Mouse (Mus musculus) myocyte (in vitro differentiated cells): ENCODE measurements around the gene Myo1d. TPM values are rescaled to one million over a fixed set of nuclear protein-coding genes. Genes with fewer than 3 reads are reported as not detected.

Experiments used
- H3K27me3 ChIP-seq: one replicate; pipeline ENCODE4 v1.6.1; 2011; ENCODE audit not compliant: control insufficient read depth, insufficient read depth, insufficient read length
- H3K36me3 ChIP-seq: one replicate; pipeline ENCODE4 v1.6.1; 2011; ENCODE audit not compliant: control insufficient read depth, insufficient read depth
- H3K4me2 ChIP-seq: one replicate; pipeline ENCODE4 v1.6.1; 2011; ENCODE audit warnings: low read depth, control low read depth
- H3K4me3 ChIP-seq: one replicate; pipeline ENCODE4 v1.5.1; 2011; ENCODE audit warnings: mild to moderate bottlenecking, control low read depth, moderate library complexity
- H3K79me2 ChIP-seq: one replicate; pipeline ENCODE4 v1.6.1; 2011; ENCODE audit not compliant: control insufficient read depth, insufficient read depth
- H3ac ChIP-seq: one replicate; pipeline ENCODE4 v1.6.1; 2011; ENCODE audit not compliant: control insufficient read depth, insufficient read length
- CEBPB ChIP-seq: IDR thresholded peaks from 2 replicates; pipeline ENCODE4 v1.6.1; 2011; ENCODE audit warnings: mild to moderate bottlenecking, moderate library complexity; ENCODE audit not compliant: poor library complexity, insufficient read depth, severe bottlenecking
- E2F4 ChIP-seq: IDR thresholded peaks from one replicate; pipeline ENCODE4 v1.6.1; 2011; ENCODE audit warnings: mild to moderate bottlenecking, control low read depth, moderate library complexity; ENCODE audit not compliant: insufficient read depth
- MAX ChIP-seq: IDR thresholded peaks from one replicate; pipeline ENCODE4 v1.6.1; 2011; ENCODE audit warnings: low read depth, mild to moderate bottlenecking, control low read depth
- MYOD1 ChIP-seq, 3 experiments: IDR thresholded peaks; one replicate each; pipeline ENCODE4 v1.6.1; 2011; ENCODE audit warnings: control low read depth in 2 of 3, low read depth in 2 of 3, mild to moderate bottlenecking in 2 of 3, moderate library complexity in 1 of 3; ENCODE audit not compliant: insufficient read length in 2 of 3, control insufficient read depth in 1 of 3
- MYOG ChIP-seq, 3 experiments: IDR thresholded peaks; one replicate each; pipeline ENCODE4 v1.6.1; 2011; ENCODE audit warnings: control low read depth in 2 of 3, low read depth in 2 of 3, mild to moderate bottlenecking in 2 of 3; ENCODE audit not compliant: insufficient read length in 2 of 3, control insufficient read depth in 1 of 3, insufficient read depth in 1 of 3
- POLR2A ChIP-seq: IDR thresholded peaks from one replicate; pipeline ENCODE4 v1.6.1; 2011; ENCODE audit warnings: low read depth, mild to moderate bottlenecking, control low read depth, moderate library complexity; ENCODE audit not compliant: insufficient read length
- POLR2AphosphoS2 ChIP-seq: IDR thresholded peaks from one replicate; pipeline ENCODE4 v1.6.1; 2011; ENCODE audit warnings: low read depth, control low read depth; ENCODE audit not compliant: insufficient read length
- REST ChIP-seq: IDR thresholded peaks from one replicate; pipeline ENCODE4 v1.6.1; 2011; ENCODE audit warnings: mild to moderate bottlenecking, control low read depth, moderate library complexity; ENCODE audit not compliant: insufficient read depth, insufficient read length
- SRF ChIP-seq: IDR thresholded peaks from one replicate; pipeline ENCODE4 v1.6.1; 2011; ENCODE audit warnings: low read depth; ENCODE audit not compliant: control insufficient read depth, insufficient read length
- TCF12 ChIP-seq: IDR thresholded peaks from one replicate; pipeline ENCODE4 v1.6.1; 2011; ENCODE audit warnings: mild to moderate bottlenecking, control low read depth; ENCODE audit not compliant: poor library complexity, insufficient read depth, severe bottlenecking
- TCF3 ChIP-seq: IDR thresholded peaks from one replicate; pipeline ENCODE4 v1.6.1; 2011; ENCODE audit warnings: low read depth, control low read depth; ENCODE audit not compliant: insufficient read length
- USF1 ChIP-seq: IDR thresholded peaks from one replicate; pipeline ENCODE4 v1.6.1; 2011; ENCODE audit warnings: low read depth, mild to moderate bottlenecking, control low read depth, moderate library complexity
- polyA plus RNA-seq: library from polyadenylated mRNA; unstranded; fragments of >200 nt; fragmentation: generic; extraction: Trizol; gene quantifications from one replicate; pipeline ENCODE4 v1.2.1, GENCODE M21; 2012; ENCODE audit warnings: missing spikeins

Gene Myo1d
- polyA plus RNA-seq, 1 experiment: 10.5 TPM

DNA sequence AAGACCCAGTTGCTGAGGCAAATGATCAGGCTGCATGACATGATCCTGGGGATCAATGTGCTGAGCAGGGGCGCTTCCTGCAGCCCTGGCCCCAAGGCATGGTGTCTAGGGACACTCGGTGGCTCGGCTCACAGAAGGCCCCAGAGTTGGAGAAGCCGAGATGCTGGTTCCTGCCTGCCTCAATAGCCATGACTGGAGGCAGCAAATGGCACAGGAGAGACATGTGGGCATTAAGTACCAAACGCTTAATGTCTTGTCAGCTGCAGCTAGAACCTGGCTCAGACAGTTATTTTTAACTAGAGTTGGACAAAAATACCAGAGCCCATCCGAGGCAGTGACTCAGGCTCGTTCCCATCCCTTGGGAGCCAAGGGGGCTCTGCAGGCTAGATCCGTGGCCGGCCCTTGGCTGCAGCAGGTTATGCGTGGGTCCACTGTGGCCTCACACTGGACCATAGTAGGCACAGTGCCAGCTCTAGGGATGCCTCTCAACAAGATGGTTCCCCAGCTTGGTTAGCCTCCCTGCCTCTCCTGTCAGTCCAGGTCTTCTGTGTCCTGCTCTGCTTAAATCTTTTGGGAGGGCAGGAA, 294.1 kb downstream of the Myo1d start:
- no peak for TF ChIP-seq SRF
- TF ChIP-seq MYOD1 (IDR thresholded peaks at IDR 0.05; ENCODE audit: control insufficient read depth in 1 of 3, insufficient read length in 2 of 3, low read depth in 2 of 3): peak in 2 of 3 experiments; percentile 66 to 79
- peak; percentile 31 for TF ChIP-seq TCF12
- peak; percentile 9 to 61 (median 37) for TF ChIP-seq MYOG (IDR thresholded peaks at IDR 0.05; ENCODE audit: control insufficient read depth in 1 of 3, insufficient read depth in 1 of 3, insufficient read length in 2 of 3, low read depth in 2 of 3)
- no peaks in the 10 kb centered on the region for H3K27me3 ChIP-seq
- no peaks in the 10 kb centered on the region for H3K36me3 ChIP-seq
- peaks cover 8% of the 10 kb centered on the region for H3K79me2 ChIP-seq
- H3ac ChIP-seq: no peak overlapping the region
- no peak overlapping the region for H3K4me3 ChIP-seq
- H3K4me2 ChIP-seq: peak overlapping the region; percentile 86

DNA sequence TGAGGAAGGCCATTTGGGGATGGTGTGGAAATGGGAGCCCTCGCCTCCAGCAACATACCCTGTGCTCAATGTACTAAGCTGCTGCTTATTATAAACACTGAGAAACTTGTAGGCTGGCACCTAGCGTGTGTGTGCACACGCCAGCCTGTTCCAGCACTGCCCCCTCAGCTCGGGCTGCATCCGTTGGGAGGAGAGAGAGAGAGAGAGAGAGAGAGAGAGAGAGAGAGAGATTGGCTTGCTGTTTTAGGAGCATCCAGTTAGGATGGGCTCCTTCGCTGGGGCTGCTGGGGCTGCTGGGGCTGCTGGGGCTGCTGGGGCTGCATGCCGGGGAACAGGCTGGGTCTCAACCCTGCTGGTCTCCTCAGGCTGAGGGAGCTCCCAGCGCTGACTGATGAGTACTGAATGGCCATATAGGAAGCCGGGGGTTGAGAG, 294.7 kb downstream of the Myo1d start:
- H3K4me2 ChIP-seq: peak overlapping the region; percentile 86
- peaks cover 14% of the 10 kb centered on the region for H3K79me2 ChIP-seq
- no peak overlapping the region for H3ac ChIP-seq
- no peak for TF ChIP-seq TCF12
- peaks cover 5% of the 10 kb centered on the region for H3K36me3 ChIP-seq
- H3K4me3 ChIP-seq: peak overlapping the region; percentile 1
- H3K27me3 ChIP-seq: no peaks in the 10 kb centered on the region

DNA sequence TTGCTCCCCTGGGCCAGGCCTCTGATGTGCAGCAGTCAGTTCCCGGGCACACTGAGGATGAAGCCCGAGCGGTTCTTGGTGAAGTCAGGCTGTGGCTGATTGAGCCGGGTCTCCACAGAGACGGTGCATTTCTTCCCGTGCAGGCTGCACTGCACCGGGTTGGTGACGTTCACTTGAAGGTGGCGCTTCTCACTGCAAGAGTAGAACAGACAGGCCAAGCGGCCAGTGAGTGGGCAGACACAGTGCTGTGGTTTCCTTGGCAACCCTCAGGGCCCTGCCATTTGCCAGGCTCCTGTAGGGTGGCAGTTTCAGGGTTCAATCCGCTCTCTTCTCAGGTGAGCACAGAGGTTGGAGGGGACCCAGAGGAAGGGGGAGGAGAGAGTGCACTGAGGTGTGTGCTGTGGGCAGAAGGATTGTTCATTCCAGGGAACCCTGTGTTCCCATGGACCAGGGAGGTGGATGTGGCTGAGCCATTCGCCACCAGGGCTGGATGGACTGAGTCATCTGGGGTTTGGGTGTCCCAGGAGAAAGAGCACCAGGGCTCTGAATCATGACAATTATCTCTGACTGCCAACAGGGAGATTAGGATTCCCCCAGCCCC, 295.5 kb downstream of the Myo1d start:
- Histone ChIP-seq H3K4me3 (peak overlapping the region; percentile 1), H3ac (no peak overlapping the region), H3K27me3 (no peaks in the 10 kb centered on the region), H3K4me2 (peak overlapping the region; percentile 86), H3K79me2 (peaks cover 23% of the 10 kb centered on the region), H3K36me3 (peaks cover 9% of the 10 kb centered on the region)
- peak; percentile 56 for TF ChIP-seq E2F4
- TF ChIP-seq MYOD1 (IDR thresholded peaks at IDR 0.05; ENCODE audit: control insufficient read depth in 1 of 3, insufficient read length in 2 of 3, low read depth in 2 of 3): peak in 1 of 3 experiments; percentile 46
- no peak for TF ChIP-seq REST
- no peak for TF ChIP-seq POLR2AphosphoS2

DNA sequence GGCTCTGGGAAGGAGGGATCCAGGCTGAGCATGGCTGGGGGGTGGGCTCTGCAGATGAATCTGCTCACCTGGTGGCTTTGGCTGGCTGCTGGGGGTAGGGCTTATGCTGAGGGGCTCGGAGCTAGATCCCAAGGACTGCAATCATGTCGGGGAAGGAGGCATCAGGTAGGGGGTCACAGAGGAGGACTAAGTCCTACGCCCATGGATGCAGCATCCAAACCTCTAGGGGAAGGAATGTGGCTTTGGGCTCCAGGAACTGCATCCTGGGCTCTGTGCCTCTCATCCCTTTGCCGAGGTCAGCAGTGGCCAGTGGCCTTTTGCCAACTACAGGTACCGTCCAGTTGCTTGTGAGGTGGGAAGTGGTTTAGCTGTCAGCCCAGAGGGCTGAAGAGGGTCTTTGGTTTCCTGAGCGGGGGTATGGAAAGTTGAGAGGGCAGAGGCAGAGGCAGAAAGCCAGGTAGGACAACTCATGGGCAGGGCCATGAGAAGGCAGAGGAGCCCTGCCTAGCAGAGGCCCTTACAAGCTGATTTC, 296.2 kb downstream of the Myo1d start:
- TF ChIP-seq POLR2AphosphoS2 (no peak), POLR2A (no peak), USF1 (no peak), SRF (no peak), E2F4 (no peak), MAX (no peak), MYOD1 (IDR thresholded peaks at IDR 0.05; ENCODE audit: control insufficient read depth in 1 of 3, insufficient read length in 2 of 3, low read depth in 2 of 3) (no peak), MYOG (IDR thresholded peaks at IDR 0.05; ENCODE audit: control insufficient read depth in 1 of 3, insufficient read depth in 1 of 3, insufficient read length in 2 of 3, low read depth in 2 of 3) (no peak), TCF12 (no peak), TCF3 (no peak), REST (no peak), CEBPB (no peak)
- peak overlapping the region; percentile 86 for H3K4me2 ChIP-seq
- H3K27me3 ChIP-seq: no peaks in the 10 kb centered on the region
- H3K36me3 ChIP-seq: peaks cover 9% of the 10 kb centered on the region
- H3K4me3 ChIP-seq: peak overlapping the region; percentile 1
- peaks cover 29% of the 10 kb centered on the region for H3K79me2 ChIP-seq
- H3ac ChIP-seq: no peak overlapping the region

DNA sequence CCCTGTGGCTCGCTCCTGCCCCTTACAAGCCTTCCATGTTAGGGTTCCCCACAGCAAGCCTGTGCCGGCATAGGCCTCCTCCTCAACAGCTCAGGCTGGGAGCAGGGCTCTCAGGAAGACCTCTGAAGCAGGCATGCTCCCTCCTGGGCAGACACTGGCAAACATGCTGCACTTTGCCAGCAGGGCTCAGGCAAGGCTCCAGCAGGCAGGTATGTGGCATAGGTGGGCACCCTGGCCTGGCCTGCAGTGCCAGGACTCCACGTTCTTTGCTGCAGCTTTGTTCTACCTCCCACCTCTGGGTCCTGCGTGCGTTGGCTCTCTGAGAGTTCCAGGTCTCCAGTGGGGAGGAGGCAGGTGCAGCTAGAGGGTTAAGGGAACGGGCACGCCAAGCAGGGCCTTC, 296.9 kb downstream of the Myo1d start:
- H3K4me3 ChIP-seq: no peak overlapping the region
- H3K27me3 ChIP-seq: no peaks in the 10 kb centered on the region
- TF ChIP-seq MYOD1 (IDR thresholded peaks at IDR 0.05; ENCODE audit: control insufficient read depth in 1 of 3, insufficient read length in 2 of 3, low read depth in 2 of 3): no peak
- TF ChIP-seq USF1: no peak
- no peak for TF ChIP-seq POLR2A
- H3K79me2 ChIP-seq: peaks cover 36% of the 10 kb centered on the region
- no peak overlapping the region for H3K4me2 ChIP-seq
- peaks cover 9% of the 10 kb centered on the region for H3K36me3 ChIP-seq
- no peak overlapping the region for H3ac ChIP-seq

DNA sequence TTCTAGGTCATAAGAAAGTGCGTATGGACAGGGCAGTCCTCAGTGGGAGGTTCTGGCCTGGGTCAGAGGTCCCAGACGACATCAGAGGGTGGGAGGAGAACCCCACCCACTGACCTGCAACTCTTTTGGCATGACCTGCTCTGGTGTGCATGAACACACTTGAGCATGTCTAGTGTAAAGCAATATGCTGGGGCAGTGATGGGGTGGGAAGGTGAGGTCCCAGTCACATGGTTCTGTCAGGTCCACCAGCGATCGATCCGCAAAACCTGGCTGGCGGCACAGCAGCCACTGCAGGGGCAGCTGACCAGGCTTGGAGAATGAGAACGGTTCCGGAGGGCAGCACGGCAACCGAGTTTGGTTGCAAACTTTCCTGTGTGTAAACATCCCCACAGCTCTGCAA, 297.5 kb downstream of the Myo1d start:
- Histone ChIP-seq H3K4me3 (no peak overlapping the region), H3K27me3 (no peaks in the 10 kb centered on the region), H3K79me2 (peaks cover 42% of the 10 kb centered on the region), H3ac (no peak overlapping the region), H3K4me2 (no peak overlapping the region), H3K36me3 (peaks cover 9% of the 10 kb centered on the region)
- TF ChIP-seq E2F4: no peak
- TF ChIP-seq MAX: no peak
- TF ChIP-seq USF1: no peak
- no peak for TF ChIP-seq SRF
- no peak for TF ChIP-seq MYOG (IDR thresholded peaks at IDR 0.05; ENCODE audit: control insufficient read depth in 1 of 3, insufficient read depth in 1 of 3, insufficient read length in 2 of 3, low read depth in 2 of 3)
- no peak for TF ChIP-seq CEBPB
- TF ChIP-seq POLR2A: no peak
- TF ChIP-seq POLR2AphosphoS2: no peak
- TF ChIP-seq TCF12: no peak
